Mouse (Mus musculus) lung, adult 2 months (tissue): ENCODE measurements around the gene Hira. TPM values are rescaled to one million over a fixed set of nuclear protein-coding genes. Genes with fewer than 3 reads are reported as not detected.
A peak's percentile ranks its signal among the peaks of the same experiment; 100 is the strongest.
"Not testable (repeated sequence)": the region's sequence is repeated elsewhere in the genome, so short reads cannot be mapped to it uniquely, and the experiment has no call there.

Source experiments
- DNase-seq: peaks from one replicate; pipeline ENCODE4 v3.0.0; 2022
- H3K4me1 ChIP-seq: fragments of 200-500 bp; 2 replicates; pipeline ENCODE4 v1.6.1; 2011; ENCODE audit warnings: low read length; ENCODE audit not compliant: control insufficient read depth, insufficient read depth
- H3K4me3 ChIP-seq: fragments of 200-500 bp; replicated peaks from 2 replicates; pipeline ENCODE3; 2011; ENCODE audit warnings: low read depth, mild to moderate bottlenecking, control low read depth, low read length; ENCODE audit errors: extremely low read depth
- CTCF ChIP-seq: fragments of 200-500 bp; IDR thresholded peaks from 2 replicates; pipeline ENCODE4 v1.5.1; 2011; ENCODE audit warnings: mild to moderate bottlenecking, low read length, control low read depth; ENCODE audit not compliant: insufficient read depth
- POLR2A ChIP-seq: fragments of 200-500 bp; IDR thresholded peaks from 2 replicates; pipeline ENCODE4 v1.6.1; 2011; ENCODE audit warnings: low read depth, mild to moderate bottlenecking, control low read depth, low read length, borderline replicate concordance; ENCODE audit errors: extremely low read depth
- WGBS: fragments of 180-500 bp; shearing (Covaris S2); methylation state at CpG from one replicate; pipeline ENCODE4 v1.1.7; 2018; 5-methylcytosine and 5-hydroxymethylcytosine counted together
- polyA plus RNA-seq: library from polyadenylated mRNA; depleted of rRNA; stranded (reverse); fragments of >200 nt; gene quantifications from 2 replicates; pipeline ENCODE4 v1.2.3, GENCODE M21; 2012

Hira gene
- polyA plus RNA-seq, 1 experiment: 58.8 TPM

DNA sequence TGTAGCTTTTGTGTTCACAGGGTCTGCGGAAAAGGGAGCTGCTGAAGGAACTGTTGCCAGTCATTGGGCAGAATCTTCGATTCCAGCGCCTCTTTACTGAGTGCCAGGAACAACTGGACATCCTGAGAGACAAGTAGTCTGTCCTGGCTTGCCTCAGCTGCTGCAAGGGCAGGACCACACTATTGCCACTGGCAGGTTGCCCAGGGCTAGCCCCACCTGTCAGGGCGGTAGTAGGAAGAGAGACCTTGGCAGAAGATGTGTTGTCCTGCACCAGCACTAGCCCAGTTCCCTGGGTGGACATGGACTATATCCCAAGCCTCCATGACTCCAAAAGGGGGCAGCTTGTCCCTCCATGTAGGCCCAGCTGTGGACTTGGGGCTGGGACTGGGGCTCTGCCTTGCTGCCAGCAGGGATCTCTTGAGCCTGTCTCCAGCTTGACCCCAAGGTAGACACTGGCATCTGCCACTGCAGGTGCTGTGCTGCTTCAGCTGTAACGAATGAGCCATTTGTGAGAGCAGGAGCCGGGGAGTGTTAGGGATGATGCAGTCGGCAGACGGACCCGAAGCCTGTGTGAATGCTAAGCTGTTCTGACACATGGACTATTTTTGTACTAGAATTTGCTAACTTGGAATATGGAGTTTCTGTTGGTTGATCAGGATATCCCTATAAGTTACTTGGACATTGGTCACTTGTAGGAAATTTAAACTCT, 92.7 kb downstream of the Hira start:
- Histone ChIP-seq H3K4me1 (no peaks in the 10 kb centered on the region; the same call in 1 of the 2 replicates), H3K4me3 (no peak overlapping the region)
- TF ChIP-seq CTCF: no peak
- no peak for TF ChIP-seq POLR2A
- 83% methylated on average over 9 of the region's 9 CpGs for WGBS
- DNase-seq: no peak

DNA sequence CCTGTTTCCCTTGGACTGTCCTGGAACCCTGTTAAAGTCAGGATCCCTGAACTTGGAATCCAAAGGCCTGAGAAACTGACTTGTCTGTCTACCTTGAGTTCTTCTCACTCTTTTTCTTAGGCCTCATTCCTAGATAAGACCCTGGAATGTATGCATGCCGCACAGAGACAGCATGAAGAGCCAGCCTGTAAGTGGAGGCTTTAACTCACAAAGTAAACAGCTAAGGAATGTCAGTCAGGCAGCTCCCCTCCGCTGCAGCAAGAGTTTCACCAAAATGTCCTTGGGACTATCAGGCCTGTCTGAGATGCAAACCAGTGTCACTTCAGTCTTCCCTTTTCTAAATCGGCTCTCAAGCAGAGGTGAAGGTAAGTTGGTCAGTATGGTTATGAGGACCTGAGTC, 94.0 kb downstream of the Hira start:
- 53% methylated on average over 3 of the region's 3 CpGs for WGBS
- DNase-seq: no peak

DNA sequence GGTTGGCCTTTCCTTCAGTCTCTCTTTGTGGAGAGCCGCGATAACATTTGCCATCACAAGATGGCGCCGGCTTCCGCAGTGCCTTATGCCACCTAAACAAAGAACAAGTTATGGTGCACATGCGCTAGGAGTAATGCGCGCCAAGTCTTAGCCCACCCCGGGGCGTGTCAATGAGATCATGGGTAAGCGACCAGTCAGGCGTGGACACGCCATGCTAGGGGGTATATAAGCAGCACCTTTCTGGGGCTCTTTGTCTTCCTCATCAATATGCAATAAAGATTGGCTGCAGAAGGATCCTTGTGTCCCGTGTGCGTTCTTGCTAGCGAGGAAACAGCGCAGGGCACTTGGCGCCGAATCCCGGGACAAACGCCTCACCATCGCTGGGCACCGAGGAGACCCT, 98.8 kb downstream of the Hira start:
- not testable (repeated sequence) for H3K4me1 ChIP-seq, DNase-seq, H3K4me3 ChIP-seq
- 87% methylated on average over 23 of the region's 23 CpGs for WGBS

More for the DNA sequence above, 94.0 kb downstream of the Hira start:
- H3K4me3 ChIP-seq: no peak overlapping the region
- no peak for TF ChIP-seq CTCF
- TF ChIP-seq POLR2A: no peak
- no peaks in the 10 kb centered on the region; the same call in 1 of the 2 replicates for H3K4me1 ChIP-seq

DNA sequence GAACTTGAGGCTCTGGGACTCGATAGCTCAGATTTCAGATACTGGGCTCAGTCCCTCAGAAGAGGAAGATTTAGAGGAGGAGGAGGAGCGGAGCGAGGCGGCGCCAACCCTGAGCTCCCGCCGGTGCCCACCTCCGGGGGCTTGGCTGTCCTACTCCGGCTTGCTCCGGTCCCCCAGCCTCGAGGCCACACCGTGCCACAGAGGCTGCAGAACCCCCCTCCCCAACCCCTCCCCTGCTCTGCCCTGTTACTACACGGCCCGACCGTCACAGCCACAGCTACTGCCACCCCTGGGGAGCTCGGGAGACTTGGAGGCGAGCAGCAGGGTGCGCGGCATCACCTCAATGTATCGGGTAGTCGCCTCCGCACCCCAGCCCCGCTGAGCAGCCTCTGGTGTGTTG, 99.5 kb downstream of the Hira start:
- TF ChIP-seq CTCF (no peak), POLR2A (no peak)
- Histone ChIP-seq H3K4me1 (no peaks in the 10 kb centered on the region), H3K4me3 (no peak overlapping the region)
- 82% methylated on average over 23 of the region's 23 CpGs for whole genome bisulfite sequencing
- no peak for DNase-seq

- no peak for TF ChIP-seq POLR2A
- no peak for DNase-seq
- 93% methylated on average over 3 of the region's 3 CpGs for WGBS
- Histone ChIP-seq H3K4me1 (no peaks in the 10 kb centered on the region), H3K4me3 (no peak overlapping the region)
Observed at GRCm38 (mm10) chr16:18986381-18986780, 109.5 kb downstream of the Hira start.

GRCm38 (mm10) chr16:18986860-18987259, 110.0 kb downstream of the Hira start:
- Histone ChIP-seq H3K4me3 (no peak overlapping the region), H3K4me1 (no peaks in the 10 kb centered on the region)
- WGBS: 87% methylated on average over 5 of the region's 5 CpGs
- no peak for TF ChIP-seq CTCF
- TF ChIP-seq POLR2A: no peak
- no peak for DNase-seq

GRCm38 (mm10) chr16:19002610-19003389, 126.0 kb downstream of the Hira start:
- WGBS: 37% methylated on average over 2 of the region's 2 CpGs
- not testable (repeated sequence) for H3K4me1 ChIP-seq, DNase-seq, H3K4me3 ChIP-seq
- peak; percentile 53 for TF ChIP-seq CTCF

DNA sequence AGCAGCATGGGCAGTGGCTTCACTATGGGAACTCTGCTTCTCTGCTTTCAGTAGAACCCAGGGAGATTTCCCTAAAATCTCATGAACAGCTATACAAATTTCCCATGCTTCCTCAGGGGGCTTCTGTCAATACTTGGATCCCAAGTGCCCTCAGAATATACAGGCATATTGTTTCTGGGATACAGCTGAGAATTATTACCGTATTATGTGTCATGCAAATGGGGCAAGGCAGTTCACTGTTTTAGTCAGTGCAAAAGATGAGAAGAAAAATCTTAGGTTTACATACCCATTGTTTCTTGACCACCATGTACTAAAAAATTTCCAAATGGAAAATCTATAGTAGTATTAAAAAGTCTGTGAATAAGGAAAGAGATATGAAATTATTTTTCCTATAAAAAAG, 126.9 kb downstream of the Hira start:
- no peak for DNase-seq
- WGBS: 72% methylated on average over 1 of the region's 1 CpGs
- TF ChIP-seq POLR2A (no peak), CTCF (no peak)
- H3K4me3 ChIP-seq: no peak overlapping the region
- H3K4me1 ChIP-seq: no peaks in the 10 kb centered on the region

DNA sequence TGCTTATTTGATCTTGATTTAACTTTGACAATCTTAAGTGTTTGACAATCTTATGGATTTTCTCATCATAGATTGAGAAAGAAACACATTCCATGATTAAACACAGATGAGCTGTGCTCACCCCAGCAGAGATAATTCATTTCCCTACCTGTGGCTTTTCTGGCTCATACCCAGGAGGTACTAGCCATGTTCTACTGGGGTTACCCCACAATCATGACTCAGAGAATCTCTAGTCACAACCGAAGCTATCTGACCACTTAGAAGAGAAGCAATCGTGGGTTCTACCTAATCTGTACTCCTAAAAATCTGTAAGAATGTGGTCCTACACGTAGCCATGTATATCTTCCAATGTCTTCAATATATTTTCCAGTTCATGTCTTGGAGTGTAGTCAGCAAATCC, 128.5 kb downstream of the Hira start:
- Histone ChIP-seq H3K4me1 (no peaks in the 10 kb centered on the region), H3K4me3 (no peak overlapping the region)
- no peak for DNase-seq
- WGBS: 60% methylated on average over 3 of the region's 3 CpGs
- TF ChIP-seq POLR2A (no peak), CTCF (no peak)

DNA sequence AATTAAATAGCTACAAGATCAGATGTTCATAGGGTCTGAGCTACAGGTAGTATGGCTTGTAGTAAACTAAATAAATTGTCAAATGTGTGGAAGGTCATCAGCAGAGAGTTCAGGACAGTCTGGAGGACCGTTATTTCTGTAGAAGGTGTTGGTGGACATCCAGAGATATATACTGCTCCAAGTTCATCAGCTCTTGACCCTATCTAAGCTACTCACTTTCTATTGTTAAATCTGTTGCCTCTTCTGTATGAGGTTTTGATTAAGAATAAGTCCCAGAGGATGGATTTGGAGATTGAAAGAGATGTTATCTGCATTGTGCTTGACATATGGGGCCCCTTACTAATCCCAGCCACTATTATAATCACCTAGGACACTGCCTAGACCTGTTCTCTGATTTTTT, 129.9 kb downstream of the Hira start:
- TF ChIP-seq POLR2A (no peak), CTCF (no peak)
- no peaks in the 10 kb centered on the region for H3K4me1 ChIP-seq
- 73% methylated on average over 1 of the region's 1 CpGs for WGBS
- DNase-seq: no peak
- H3K4me3 ChIP-seq: no peak overlapping the region

DNA sequence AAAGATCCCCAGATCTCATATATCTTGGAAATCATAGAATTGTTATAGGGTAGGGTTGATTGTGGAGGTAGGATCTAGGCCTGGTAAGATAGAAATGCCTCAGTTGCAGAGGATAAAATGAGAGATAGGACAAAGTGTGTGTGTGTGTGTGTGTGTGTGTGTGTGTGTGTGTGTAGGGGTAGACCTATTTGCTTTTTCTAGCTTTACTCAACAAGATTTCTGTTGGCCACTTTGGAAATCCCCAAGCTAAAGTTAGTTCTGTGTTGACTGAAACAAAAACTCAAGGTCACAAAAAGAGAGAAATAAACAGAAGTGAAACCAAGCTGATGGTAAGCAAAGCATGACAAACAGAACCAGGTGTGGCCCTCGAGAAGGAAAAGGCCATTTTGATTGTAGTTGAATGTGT, 130.4 kb downstream of the Hira start:
- not testable (repeated sequence) for H3K4me1 ChIP-seq, H3K4me3 ChIP-seq, DNase-seq
- 38% methylated on average over 1 of the region's 1 CpGs for WGBS
